Mouse (Mus musculus): ENCODE data around the gene Tex19.2.

- TF ChIP-seq CTCF (IDR thresholded peaks at IDR 0.05; ENCODE audit: low read depth, low read length): no peak
- no peak for TF ChIP-seq GATA1 (IDR thresholded peaks at IDR 0.05; ENCODE audit: borderline replicate concordance, low read length)
- no peak for TF ChIP-seq GATA2 (IDR thresholded peaks at IDR 0.05; ENCODE audit: borderline replicate concordance, low read depth, low read length)
- TF ChIP-seq POLR2AphosphoS5 (IDR thresholded peaks at IDR 0.05; ENCODE audit: insufficient replicate concordance, low read depth, low read length): no peak
- no peak for TF ChIP-seq TAL1 (conservative IDR thresholded peaks at IDR 0.05; ENCODE audit: low read depth, low read length)
Observed at GRCm38 (mm10) chr11:121121151-121121550, 2.7 kb upstream of the Tex19.2 start.
